Mouse (Mus musculus) ovary, adult 18-20 months (tissue): ENCODE measurements at regions not wholly inside any gene's neighbourhood (a gene's known extent, or its start where the extent isn't known, plus 50 kb on each side); places are given as distances from the start of the nearest gene placed in this dataset.
"Not testable (repeated sequence)": the region's sequence is repeated elsewhere in the genome, so short reads cannot be mapped to it uniquely, and the experiment has no call there.

ENCODE experiments used
- DNase-seq: peaks from one replicate; pipeline ENCODE4 v3.0.0; 2022; ENCODE audit warnings: low spot score, mixed read lengths

DNA sequence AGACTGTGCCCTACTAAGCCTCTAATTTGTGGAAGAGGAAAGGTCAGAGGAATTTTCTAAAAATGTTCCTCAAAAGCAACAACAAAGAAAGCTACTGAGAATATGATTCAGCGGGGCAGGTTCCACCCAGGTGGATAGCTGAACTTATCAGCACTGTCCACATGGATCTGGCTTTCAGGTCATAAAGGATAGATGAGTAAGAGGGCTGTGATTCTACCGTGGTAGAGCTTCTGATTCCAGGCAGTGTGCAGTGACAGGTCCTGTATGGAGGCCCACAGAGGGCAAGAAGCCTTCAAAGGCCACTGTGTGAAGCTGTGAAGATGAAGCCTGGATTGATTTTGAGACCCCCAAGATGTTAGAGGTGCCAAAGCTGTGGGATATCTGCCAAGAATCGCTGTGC, 51.8 kb downstream of the Teddm3 start:
- not testable (repeated sequence) for DNase-seq

- not testable (repeated sequence) for DNase-seq
These were observed 53.7 kb downstream of the Teddm3 start for GRCm38 (mm10) chr16:21100126-21100525.

- no peak for DNase-seq
These were observed 79.0 kb downstream of the Teddm3 start for GRCm38 (mm10) chr16:21074779-21075148.

DNA sequence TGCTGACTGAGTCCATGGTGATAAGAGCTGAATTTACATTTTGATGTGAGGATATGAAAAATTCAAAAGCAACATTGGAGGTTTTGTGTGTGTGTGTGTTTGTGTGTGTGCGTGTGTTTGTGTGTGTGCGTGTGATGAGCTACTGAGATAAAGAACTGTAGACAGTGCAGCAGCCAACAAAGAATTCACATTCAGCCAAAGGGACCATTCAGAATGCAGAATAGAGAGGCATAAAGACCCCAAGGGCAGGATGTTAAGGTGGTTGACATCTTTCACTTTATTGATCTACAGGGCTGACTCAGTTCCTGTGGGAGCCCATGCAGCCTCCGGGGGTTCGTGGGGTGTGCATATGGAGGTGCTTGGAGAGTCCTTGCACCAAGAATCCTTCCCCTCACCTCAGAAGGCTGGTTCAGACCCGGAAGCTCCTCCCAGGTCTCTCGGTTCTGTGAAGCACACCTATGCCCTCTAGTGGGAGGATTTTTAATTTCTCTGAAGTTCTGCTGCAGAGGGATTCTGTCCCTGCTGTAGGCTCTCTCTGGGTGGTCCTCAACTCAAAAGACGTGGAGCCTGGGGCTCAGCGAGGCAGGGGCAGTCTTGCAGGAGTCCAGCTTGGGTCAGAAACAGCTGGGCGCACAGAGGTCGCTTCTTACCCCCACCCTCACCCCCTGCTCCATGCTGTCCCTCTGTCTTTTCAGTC, 79.6 kb downstream of the Teddm3 start:
- not testable (repeated sequence) for DNase-seq

DNA sequence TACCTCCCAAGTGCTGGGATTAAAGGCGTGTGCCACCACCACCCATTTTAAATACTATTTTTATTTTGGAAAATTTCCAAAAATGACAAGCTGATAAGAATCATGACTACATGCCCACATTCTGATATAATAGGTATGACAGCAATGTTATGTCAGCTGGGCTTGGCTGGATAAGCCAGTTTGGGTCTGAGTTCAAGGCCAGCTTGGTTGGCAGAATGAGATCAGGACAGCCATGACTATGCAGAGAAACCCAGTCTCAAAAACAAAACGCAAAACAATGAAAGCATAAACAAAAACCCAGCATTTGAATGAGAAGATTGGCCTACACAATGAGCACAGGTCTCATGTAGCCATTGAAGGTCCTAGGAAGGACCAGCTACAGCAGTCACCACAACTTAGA, 93.6 kb downstream of the Teddm3 start:
- no peak for DNase-seq

- DNase-seq = no peak
These were observed 99.0 kb downstream of the Teddm3 start for GRCm38 (mm10) chr16:21054772-21055171.

GRCm38 (mm10) chr16:21022087-21022486, 131.7 kb downstream of the Teddm3 start:
- DNase-seq = not testable (repeated sequence)

- no peak for DNase-seq
These were observed 148.9 kb downstream of the Teddm3 start for GRCm38 (mm10) chr16:21004871-21005270.

GRCm38 (mm10) chr16:21001126-21001525, 152.7 kb downstream of the Teddm3 start:
- DNase-seq = no peak

- no peak for DNase-seq
These were observed 163.3 kb downstream of the Teddm3 start for GRCm38 (mm10) chr16:20990524-20990923.

DNA sequence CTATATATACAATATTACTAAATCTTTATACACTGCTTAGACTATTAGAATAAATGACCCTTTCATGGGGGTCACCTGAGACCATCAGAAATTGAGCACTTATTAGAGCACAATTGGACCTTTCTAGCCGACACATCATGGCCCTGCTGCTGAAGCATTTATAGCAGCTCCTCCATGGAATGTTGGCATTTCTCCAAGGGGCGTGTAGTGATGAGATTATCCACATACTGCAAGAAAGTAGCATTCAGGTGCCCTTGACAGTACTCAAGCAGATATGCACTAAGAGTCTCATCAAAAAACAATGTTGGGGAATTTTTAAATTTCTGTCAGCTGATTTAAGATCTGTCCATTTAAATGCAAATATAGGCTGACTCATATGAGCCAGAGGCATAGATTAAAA, 178.4 kb downstream of the Teddm3 start:
- no peak for DNase-seq

DNA sequence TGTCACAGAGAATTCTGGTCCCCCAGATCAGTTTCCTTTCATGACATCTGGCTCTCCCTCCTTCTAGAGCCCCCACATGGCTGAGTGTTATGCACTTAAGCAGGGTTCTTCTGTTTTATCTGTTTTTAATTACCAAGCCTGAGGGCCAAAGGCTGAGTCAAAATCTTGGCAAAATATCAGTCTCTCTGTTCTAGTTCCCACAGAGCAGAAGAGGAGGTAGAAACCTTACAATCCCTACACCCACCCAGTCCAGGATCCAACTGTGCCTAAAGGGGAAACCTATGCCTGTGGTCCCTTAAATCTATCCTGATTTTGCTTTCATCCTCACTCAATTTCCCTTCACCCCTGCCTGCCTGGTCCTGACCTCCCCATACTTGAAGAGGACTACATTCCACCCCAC, 181.4 kb downstream of the Teddm3 start:
- no peak for DNase-seq

DNA sequence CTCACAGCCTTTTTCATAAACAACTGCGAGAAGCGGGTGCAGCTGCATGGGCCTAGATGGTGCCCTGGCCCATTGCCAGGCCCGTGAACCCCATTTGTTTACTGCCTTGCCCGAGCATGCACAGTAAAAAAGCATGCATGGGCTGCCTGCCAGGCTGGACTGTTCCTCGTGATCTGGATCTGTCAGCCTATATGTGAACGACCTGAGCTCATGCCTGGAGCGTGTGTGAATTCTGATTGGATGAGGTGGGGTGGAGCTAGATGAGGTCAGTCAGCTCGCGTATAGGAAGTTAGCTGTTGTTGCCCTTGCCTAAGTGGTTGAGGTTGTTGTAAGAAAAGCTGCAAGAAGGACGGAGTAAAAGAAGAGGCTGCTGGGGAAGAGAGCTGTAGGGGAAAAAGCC, 194.9 kb downstream of the Teddm3 start:
- peak; percentile 3 for DNase-seq

DNA sequence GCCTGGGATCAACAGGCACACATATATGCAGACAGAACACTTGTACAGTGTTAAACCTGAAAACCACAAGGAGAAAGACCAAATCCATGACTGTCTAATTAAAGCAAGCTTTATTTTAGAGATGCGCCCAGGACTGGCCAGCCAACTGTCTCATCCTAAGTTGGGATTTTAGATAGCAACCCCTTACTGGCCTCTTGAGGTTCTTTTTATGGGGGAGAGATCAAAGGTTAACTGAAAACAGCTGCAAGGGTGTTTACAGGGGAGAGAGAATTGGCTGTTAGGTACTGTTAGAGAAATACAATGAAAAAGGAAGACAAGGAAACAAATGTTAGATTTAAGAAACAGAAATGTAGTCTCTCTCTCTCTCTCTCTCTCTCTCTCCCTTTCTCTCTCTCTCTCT, 202.4 kb upstream of the Thpo start:
- DNase-seq = no peak

DNA sequence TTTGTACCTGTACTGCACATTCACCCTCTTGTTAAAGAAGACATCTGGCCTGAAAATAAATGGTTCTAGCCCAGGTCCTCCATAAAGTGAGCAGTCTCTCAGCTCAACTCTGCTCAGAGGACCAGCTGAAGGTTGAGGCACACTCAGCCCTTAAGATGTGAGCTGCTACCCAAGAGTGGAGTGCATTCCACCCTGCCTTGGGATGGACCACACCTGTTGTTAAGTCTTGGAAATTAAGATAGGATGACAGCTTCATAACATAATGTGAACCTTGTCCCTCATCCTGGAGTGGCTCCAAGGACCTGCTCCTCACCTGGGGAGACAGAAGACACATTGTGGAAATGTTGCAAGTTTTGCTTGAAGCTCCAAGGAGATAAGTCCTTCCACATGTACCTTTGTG, 200.5 kb upstream of the Thpo start:
- DNase-seq = not testable (repeated sequence)

GRCm38 (mm10) chr16:20930003-20930402, 195.7 kb upstream of the Thpo start:
- DNase-seq = not testable (repeated sequence)

GRCm38 (mm10) chr16:20925776-20926175, 191.5 kb upstream of the Thpo start:
- not testable (repeated sequence) for DNase-seq

- DNase-seq = not testable (repeated sequence)
These were observed 176.6 kb upstream of the Thpo start for GRCm38 (mm10) chr16:20910864-20911263.

GRCm38 (mm10) chr16:20908467-20909351, 174.4 kb upstream of the Thpo start:
- DNase-seq = not testable (repeated sequence)

DNA sequence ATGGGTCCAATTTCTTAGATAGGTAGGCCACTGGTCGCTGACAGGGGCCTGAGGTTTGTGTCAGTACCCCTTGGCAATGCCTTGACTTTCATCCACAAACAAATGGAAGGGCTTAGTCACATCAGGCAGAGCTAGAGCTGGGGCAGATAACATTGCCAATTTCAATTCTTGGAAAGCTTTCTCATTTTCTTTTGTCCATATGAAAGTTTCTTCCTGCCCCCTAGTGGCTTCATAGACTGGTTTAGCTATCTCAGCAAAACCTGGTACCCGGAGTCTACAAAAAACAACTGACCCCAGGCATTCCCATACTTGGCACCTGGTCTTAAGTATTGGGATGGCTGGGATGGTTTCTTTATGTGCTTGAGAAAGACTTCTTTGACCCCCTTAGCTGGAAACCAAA, 161.4 kb upstream of the Thpo start:
- DNase-seq = no peak

DNA sequence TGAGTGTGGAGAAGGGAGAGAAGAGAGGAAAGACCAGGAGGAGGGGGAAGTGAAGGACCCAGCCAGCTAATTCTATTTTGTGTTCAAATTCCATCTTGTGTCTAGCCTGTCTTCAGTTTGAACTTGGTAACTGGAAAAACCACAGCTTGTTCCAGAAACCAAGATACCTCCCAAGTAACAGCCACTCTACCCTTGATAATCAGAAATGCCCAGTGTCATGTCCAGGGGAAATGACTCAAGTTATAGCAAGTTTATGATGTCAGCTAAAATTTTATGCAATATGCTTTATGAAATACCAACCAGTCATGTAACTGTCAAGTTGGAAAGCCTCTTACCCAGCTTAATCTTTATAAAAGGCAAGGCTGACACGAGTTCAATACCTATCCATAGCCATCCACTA, 137.4 kb upstream of the Thpo start:
- no peak for DNase-seq

GRCm38 (mm10) chr16:20866771-20867170, 132.5 kb upstream of the Thpo start:
- no peak for DNase-seq

- no peak for DNase-seq
These were observed 126.9 kb upstream of the Thpo start for GRCm38 (mm10) chr16:20861256-20861655.
